Mouse (Mus musculus): Measurements from ENCODE around the gene Tagap1.
"Not testable (repeated sequence)": the region's sequence is repeated elsewhere in the genome, so short reads cannot be mapped to it uniquely, and the experiment has no call there.

DNA sequence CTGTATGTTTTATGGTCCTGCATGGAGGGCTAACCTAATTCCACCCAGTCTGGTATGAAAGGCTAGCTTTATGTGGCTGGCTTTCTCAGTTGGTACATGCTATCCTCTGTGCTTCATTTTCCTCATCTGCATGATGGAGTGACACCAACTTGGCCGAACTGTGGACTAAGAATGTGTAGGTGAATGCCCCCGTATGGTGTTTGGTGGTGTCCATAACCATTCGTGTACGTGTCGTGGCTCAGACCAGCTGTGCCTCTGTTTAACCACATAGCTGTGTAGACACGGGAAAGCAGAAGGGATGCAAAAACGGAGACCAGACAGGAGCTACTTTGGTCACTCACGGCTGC is 13.3 kb downstream of the Tagap1 start:
- not testable (repeated sequence) for TF ChIP-seq CEBPB (IDR thresholded peaks at IDR 0.05; ENCODE audit: insufficient read depth, poor library complexity, severe bottlenecking); POLR2A (IDR thresholded peaks at IDR 0.05; ENCODE audit: insufficient read length, low read depth); POLR2AphosphoS2 (IDR thresholded peaks at IDR 0.05; ENCODE audit: insufficient read length, low read depth); USF1 (IDR thresholded peaks at IDR 0.05; ENCODE audit: low read depth); MYOG (IDR thresholded peaks at IDR 0.05; ENCODE audit: control insufficient read depth in 1 of 3, insufficient read depth in 1 of 3, insufficient read length in 2 of 3, low read depth in 2 of 3); TCF3 (IDR thresholded peaks at IDR 0.05; ENCODE audit: insufficient read length, low read depth); MAX (IDR thresholded peaks at IDR 0.05; ENCODE audit: low read depth); TCF12 (IDR thresholded peaks at IDR 0.05; ENCODE audit: insufficient read depth, poor library complexity, severe bottlenecking)
